Mouse (Mus musculus): Measurements from ENCODE around the gene Mars. TPM values are rescaled to one million over a fixed set of nuclear protein-coding genes. Genes with fewer than 3 reads are reported as not detected.

Gene Mars
- total RNA-seq (2014; fragmentation: Nextera tagmentation), result 97.3 and 102 TPM in 2 replicates
- total RNA-seq (2017), result 109 and 144 TPM in 2 replicates
- polyA plus RNA-seq (2012), result 104 and 108 TPM in 2 replicates

DNA sequence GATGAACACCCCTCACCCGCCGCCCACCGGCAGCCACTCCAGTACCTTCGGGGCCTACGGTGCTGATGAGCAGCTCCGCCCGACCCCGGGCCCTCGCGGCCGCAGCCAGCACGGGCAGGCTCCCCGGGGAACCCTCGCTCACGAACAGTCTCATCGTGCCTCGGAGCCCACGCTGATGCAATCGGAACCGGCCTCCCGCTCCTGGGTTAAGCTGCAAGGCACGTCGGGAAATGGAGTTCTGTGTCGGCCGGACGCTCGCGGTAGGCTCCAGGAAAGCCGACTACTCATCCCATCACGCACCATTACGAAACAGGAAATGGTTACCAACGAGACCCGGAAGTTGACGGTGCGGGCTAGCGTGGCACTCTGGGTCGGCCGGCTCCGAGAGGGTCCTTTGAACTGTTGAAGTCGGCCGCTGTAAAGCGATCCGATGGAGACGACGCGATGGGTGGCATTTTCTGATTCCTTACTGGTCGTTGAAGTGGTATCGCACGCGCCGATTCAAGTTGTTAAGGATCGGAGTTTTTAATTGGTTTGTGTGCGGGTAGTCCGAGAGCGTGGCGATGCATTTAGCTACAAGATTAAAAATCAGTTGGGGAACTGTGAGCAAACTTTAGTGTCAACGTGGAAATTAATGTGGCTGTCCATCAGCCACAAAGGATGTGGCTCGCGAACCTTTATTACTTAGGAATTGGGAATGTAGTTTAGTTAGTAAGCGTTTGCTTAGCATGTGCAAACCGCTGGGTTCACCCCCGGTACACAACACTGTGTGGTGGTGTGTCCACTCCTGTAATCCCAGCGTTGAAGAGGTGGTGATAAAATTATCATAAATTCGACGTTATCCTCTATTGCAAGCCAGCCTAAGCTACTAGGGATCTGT is at the start of gene Mars:
Mars (minus strand) TSS at position 311 of the 880 bp plus-strand sequence.
- Histone ChIP-seq H3K4me3 (ENCODE audit: low read depth, low read length) (peak within 1 kb of the TSS; percentile 91), H3K36me3 (replicated peaks) (peaks cover 44% of the 10 kb centered on the region), H3K9me3 (replicated peaks) (peaks cover 4% of the 10 kb centered on the region; the same call in 1 of the 2 replicates), H3K27me3 (ENCODE audit: insufficient read depth, low read length) (no peaks in the 10 kb centered on the region), H3K4me1 (ENCODE audit: insufficient read depth, low read depth, low read length) (peaks cover 57% of the 10 kb centered on the region)
- TF ChIP-seq TAL1 (conservative IDR thresholded peaks at IDR 0.05; ENCODE audit: low read depth, low read length) (no peak), CTCF (IDR thresholded peaks at IDR 0.05; ENCODE audit: low read depth, low read length) (no peak)
- peak; percentile 86 for DNase-seq (ENCODE audit: low spot score)
- peak; percentile 93 for ATAC-seq (ENCODE audit: extremely low read depth, insufficient number of reproducible peaks, low FRiP score, poor library complexity, severe bottlenecking)

GRCm38 (mm10) chr10:127360714-127361113 is 49.1 kb upstream of the Mars start:
- no peak for ATAC-seq (ENCODE audit: extremely low read depth, insufficient number of reproducible peaks, low FRiP score, poor library complexity, severe bottlenecking)
- Histone ChIP-seq H3K9me3 (replicated peaks) (no peaks in the 10 kb centered on the region), H3K36me3 (replicated peaks) (no peaks in the 10 kb centered on the region), H3K4me1 (ENCODE audit: insufficient read depth, low read depth, low read length) (no peaks in the 10 kb centered on the region), H3K27me3 (ENCODE audit: insufficient read depth, low read length) (peaks cover 39% of the 10 kb centered on the region), H3K4me3 (ENCODE audit: low read depth, low read length) (no peak overlapping the region)
- TF ChIP-seq POLR2AphosphoS5 (IDR thresholded peaks at IDR 0.05; ENCODE audit: insufficient replicate concordance, low read depth, low read length) (no peak), CTCF (IDR thresholded peaks at IDR 0.05; ENCODE audit: low read depth, low read length) (no peak), TAL1 (conservative IDR thresholded peaks at IDR 0.05; ENCODE audit: low read depth, low read length) (no peak), GATA1 (IDR thresholded peaks at IDR 0.05; ENCODE audit: borderline replicate concordance, low read length) (no peak), GATA2 (IDR thresholded peaks at IDR 0.05; ENCODE audit: borderline replicate concordance, low read depth, low read length) (no peak)
- no peak for DNase-seq (ENCODE audit: low spot score)

DNA sequence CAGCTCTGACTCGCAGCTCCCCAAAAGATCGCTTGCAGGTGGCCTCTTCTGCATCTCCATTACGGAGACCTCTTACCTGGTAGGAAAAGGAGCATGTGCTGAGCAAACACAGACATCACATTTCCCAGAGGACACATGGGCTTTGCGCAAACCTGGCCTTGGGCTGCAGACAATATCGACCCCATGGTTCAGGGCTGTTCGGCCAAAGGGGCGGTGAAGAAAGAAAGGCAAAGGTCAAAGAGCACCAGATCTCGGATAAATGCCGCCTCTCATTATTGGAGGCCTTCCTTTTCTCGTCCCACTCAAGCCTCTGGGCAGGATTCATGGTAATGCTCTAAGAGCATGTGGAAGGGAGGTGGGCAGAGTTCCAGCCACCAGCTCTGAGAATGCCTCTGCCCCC is 43.8 kb upstream of the Mars start:
- no peaks in the 10 kb centered on the region for H3K9me3 ChIP-seq (replicated peaks)
- ATAC-seq (ENCODE audit: extremely low read depth, insufficient number of reproducible peaks, low FRiP score, poor library complexity, severe bottlenecking), result no peak
- H3K36me3 ChIP-seq (replicated peaks), result no peaks in the 10 kb centered on the region
- peaks cover 76% of the 10 kb centered on the region for H3K27me3 ChIP-seq (ENCODE audit: insufficient read depth, low read length)
- no peak for DNase-seq (ENCODE audit: low spot score)
- no peak for TF ChIP-seq GATA2 (IDR thresholded peaks at IDR 0.05; ENCODE audit: borderline replicate concordance, low read depth, low read length)
- TF ChIP-seq POLR2AphosphoS5 (IDR thresholded peaks at IDR 0.05; ENCODE audit: insufficient replicate concordance, low read depth, low read length), result no peak
- TF ChIP-seq CTCF (IDR thresholded peaks at IDR 0.05; ENCODE audit: low read depth, low read length), result no peak
- no peak for TF ChIP-seq TAL1 (conservative IDR thresholded peaks at IDR 0.05; ENCODE audit: low read depth, low read length)
- no peak for TF ChIP-seq GATA1 (IDR thresholded peaks at IDR 0.05; ENCODE audit: borderline replicate concordance, low read length)
- H3K4me3 ChIP-seq (ENCODE audit: low read depth, low read length), result no peak overlapping the region
- peaks cover 12% of the 10 kb centered on the region for H3K4me1 ChIP-seq (ENCODE audit: insufficient read depth, low read depth, low read length)

DNA sequence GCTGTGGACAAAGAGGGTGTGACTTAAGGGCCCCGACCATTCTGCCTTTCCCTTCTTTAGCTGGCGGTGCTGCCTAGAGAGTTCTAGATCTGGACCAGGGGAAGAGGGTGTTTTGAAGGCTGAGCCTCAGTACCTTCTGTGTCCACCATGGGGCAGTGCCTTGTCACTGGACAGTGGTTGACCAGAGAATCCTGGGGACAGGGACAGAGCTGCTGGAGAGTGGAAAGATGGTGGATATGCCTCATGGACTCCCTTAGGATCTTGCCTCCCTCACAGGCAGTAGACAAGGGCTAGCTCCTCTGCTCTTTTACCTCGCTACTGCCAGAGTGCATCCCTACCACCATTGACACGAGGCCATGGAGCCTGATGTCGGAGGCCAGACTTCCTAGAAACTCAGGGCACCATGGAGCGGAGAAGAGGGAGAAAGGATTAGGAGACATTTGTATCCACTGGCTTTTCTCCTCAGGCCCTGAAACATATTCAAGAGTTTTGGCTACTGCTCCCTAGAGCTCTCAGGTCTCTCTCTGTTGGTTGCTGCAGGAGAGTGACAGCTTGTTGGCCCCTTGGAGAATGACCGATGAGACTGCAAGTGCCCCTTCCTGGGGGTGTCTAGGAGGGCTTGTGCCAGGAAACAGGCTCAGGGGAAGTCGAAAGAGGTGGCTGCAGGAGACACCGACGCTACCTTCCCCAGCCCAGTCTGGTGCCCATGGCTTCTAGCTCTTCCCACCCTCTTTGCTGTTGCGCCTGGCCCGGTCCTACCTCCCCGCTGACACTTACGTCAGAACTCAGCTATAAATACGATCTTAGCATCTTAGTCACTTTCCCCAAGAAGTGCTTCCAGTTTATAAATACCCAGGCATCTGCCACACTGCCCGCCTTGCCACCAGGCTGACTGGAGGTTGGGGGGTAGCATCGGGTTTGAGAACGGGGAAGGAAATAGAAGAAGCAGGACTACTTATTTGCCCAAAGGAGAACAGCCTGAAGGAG is 42.6 kb upstream of the Mars start, which contains the start of gene Inhbe:
Inhbe (minus strand) TSS at position 503 of the 987 bp plus-strand sequence.
- Histone ChIP-seq H3K4me3 (ENCODE audit: low read depth, low read length) (no peak within 1 kb of the TSS), H3K4me1 (ENCODE audit: insufficient read depth, low read depth, low read length) (peaks cover 15% of the 10 kb centered on the region), H3K27me3 (ENCODE audit: insufficient read depth, low read length) (peaks cover 71% of the 10 kb centered on the region), H3K9me3 (replicated peaks) (no peaks in the 10 kb centered on the region), H3K36me3 (replicated peaks) (no peaks in the 10 kb centered on the region)
- TF ChIP-seq GATA2 (IDR thresholded peaks at IDR 0.05; ENCODE audit: borderline replicate concordance, low read depth, low read length) (no peak), POLR2AphosphoS5 (IDR thresholded peaks at IDR 0.05; ENCODE audit: insufficient replicate concordance, low read depth, low read length) (no peak), TAL1 (conservative IDR thresholded peaks at IDR 0.05; ENCODE audit: low read depth, low read length) (no peak), GATA1 (IDR thresholded peaks at IDR 0.05; ENCODE audit: borderline replicate concordance, low read length) (no peak), CTCF (IDR thresholded peaks at IDR 0.05; ENCODE audit: low read depth, low read length) (no peak)
- DNase-seq (ENCODE audit: low spot score), result no peak
- ATAC-seq (ENCODE audit: extremely low read depth, insufficient number of reproducible peaks, low FRiP score, poor library complexity, severe bottlenecking), result no peak

GRCm38 (mm10) chr10:127352766-127353165 is 41.2 kb upstream of the Mars start:
- TF ChIP-seq TAL1 (conservative IDR thresholded peaks at IDR 0.05; ENCODE audit: low read depth, low read length) (no peak), CTCF (IDR thresholded peaks at IDR 0.05; ENCODE audit: low read depth, low read length) (no peak), POLR2AphosphoS5 (IDR thresholded peaks at IDR 0.05; ENCODE audit: insufficient replicate concordance, low read depth, low read length) (no peak), GATA1 (IDR thresholded peaks at IDR 0.05; ENCODE audit: borderline replicate concordance, low read length) (no peak), GATA2 (IDR thresholded peaks at IDR 0.05; ENCODE audit: borderline replicate concordance, low read depth, low read length) (no peak)
- H3K4me3 ChIP-seq (ENCODE audit: low read depth, low read length), result no peak overlapping the region
- ATAC-seq (ENCODE audit: extremely low read depth, insufficient number of reproducible peaks, low FRiP score, poor library complexity, severe bottlenecking) (no peak), DNase-seq (ENCODE audit: low spot score) (no peak)
- peaks cover 17% of the 10 kb centered on the region for H3K4me1 ChIP-seq (ENCODE audit: insufficient read depth, low read depth, low read length)
- no peaks in the 10 kb centered on the region for H3K9me3 ChIP-seq (replicated peaks)
- H3K27me3 ChIP-seq (ENCODE audit: insufficient read depth, low read length), result peaks cover 68% of the 10 kb centered on the region
- H3K36me3 ChIP-seq (replicated peaks), result no peaks in the 10 kb centered on the region

Measured in G1E (cell line).